Mouse (Mus musculus): ENCODE results near the gene Mef2c.

Mef2c gene

GRCm38 (mm10) chr13:83524902-83525715 is 21.3 kb downstream of the Mef2c start:
- no peak for DNase-seq

- DNase-seq, result no peak
Observed at GRCm38 (mm10) chr13:83525716-83526005, 21.8 kb downstream of the Mef2c start.

- no peak for DNase-seq
Observed at GRCm38 (mm10) chr13:83526066-83526465, 22.2 kb downstream of the Mef2c start.

GRCm38 (mm10) chr13:83527921-83528320 is 24.1 kb downstream of the Mef2c start:
- no peak for DNase-seq

GRCm38 (mm10) chr13:83529729-83530314 is 26.0 kb downstream of the Mef2c start:
- no peak for DNase-seq

GRCm38 (mm10) chr13:83530889-83531288 is 27.1 kb downstream of the Mef2c start:
- no peak for DNase-seq

- no peak for DNase-seq
Observed at GRCm38 (mm10) chr13:83531968-83532591, 28.2 kb downstream of the Mef2c start.

GRCm38 (mm10) chr13:83536361-83536760 is 32.5 kb downstream of the Mef2c start:
- no peak for DNase-seq

- no peak for DNase-seq
Observed at GRCm38 (mm10) chr13:83537163-83537562, 33.3 kb downstream of the Mef2c start.

GRCm38 (mm10) chr13:83539921-83540320 is 36.1 kb downstream of the Mef2c start:
- DNase-seq, result no peak

- DNase-seq, result no peak
Observed at GRCm38 (mm10) chr13:83542666-83543065, 38.8 kb downstream of the Mef2c start.

GRCm38 (mm10) chr13:83544707-83545106 is 40.9 kb downstream of the Mef2c start:
- DNase-seq, result no peak

GRCm38 (mm10) chr13:83546876-83547275 is 43.0 kb downstream of the Mef2c start:
- DNase-seq, result no peak

- DNase-seq, result no peak
Observed at GRCm38 (mm10) chr13:83551259-83551658, 47.4 kb downstream of the Mef2c start.

- DNase-seq, result no peak
Observed at GRCm38 (mm10) chr13:83552051-83552450, 48.2 kb downstream of the Mef2c start.

GRCm38 (mm10) chr13:83563261-83563660 is 59.4 kb downstream of the Mef2c start:
- no peak for DNase-seq

- DNase-seq, result no peak
Observed at GRCm38 (mm10) chr13:83565732-83566131, 61.9 kb downstream of the Mef2c start.

GRCm38 (mm10) chr13:83566180-83566579 is 62.3 kb downstream of the Mef2c start:
- peak; percentile 10 for DNase-seq

- no peak for DNase-seq
Observed at GRCm38 (mm10) chr13:83566834-83567534, 63.1 kb downstream of the Mef2c start.

GRCm38 (mm10) chr13:83567681-83568080 is 63.8 kb downstream of the Mef2c start:
- DNase-seq, result no peak

GRCm38 (mm10) chr13:83568759-83569256 is 65.0 kb downstream of the Mef2c start:
- DNase-seq, result no peak

- DNase-seq, result peak; percentile 7
Observed at GRCm38 (mm10) chr13:83571973-83572447, 68.2 kb downstream of the Mef2c start.

GRCm38 (mm10) chr13:83572469-83572868 is 68.6 kb downstream of the Mef2c start:
- no peak for DNase-seq

Measured in thymus, postnatal 4 days (tissue).